Mouse (Mus musculus) liver, embryonic 14.5 days (tissue): ENCODE data around the gene Cldn2. TPM values are rescaled to one million over a fixed set of nuclear protein-coding genes. Genes with fewer than 3 reads are reported as not detected.

ENCODE experiments used
- ATAC-seq: fragments of 200-750 bp; cut with Nextera tagmentation; 2 replicates; pipeline ENCODE4 v1.8.0; 2017; ENCODE audit warnings: moderate number of reproducible peaks, mild to moderate bottlenecking, moderate library complexity; ENCODE audit not compliant: insufficient read depth
- DNase-seq, 3 experiments: peaks; one replicate each; pipeline ENCODE4 v3.0.0-alpha.2; 2012 to 2013; ENCODE audit warnings: low read depth in 3 of 3, low spot score in 3 of 3
- H3K27ac ChIP-seq: fragments of 300-500 bp; sonication (generic); 2 replicates; pipeline ENCODE4 v1.5.1; 2014; ENCODE audit warnings: moderate library complexity, mild to moderate bottlenecking, control low read depth, inconsistent platforms
- H3K27me3 ChIP-seq: fragments of 300-500 bp; sonication (generic); 2 replicates; pipeline ENCODE4 v1.6.1; 2014; ENCODE audit warnings: mild to moderate bottlenecking, low read length, moderate library complexity; ENCODE audit not compliant: control insufficient read depth, insufficient read depth
- H3K36me3 ChIP-seq: fragments of 300-500 bp; sonication (generic); replicated peaks from 2 replicates; pipeline ENCODE4 v1.6.1; 2014; ENCODE audit warnings: low read depth; ENCODE audit not compliant: control insufficient read depth, insufficient read depth
- H3K4me1 ChIP-seq, 2 experiments: fragments of 200-500 bp in 1 of 2; fragments of 300-500 bp in 1 of 2; sonication (generic) in 1 of 2; replicated peaks; 2 replicates each; pipeline ENCODE4 v1.6.1; 2012 to 2014; ENCODE audit warnings: antibody characterized with exemption in 1 of 2, inconsistent platforms in 1 of 2, low read length in 1 of 2; ENCODE audit not compliant: control insufficient read depth in 2 of 2, insufficient read depth in 2 of 2
- H3K4me2 ChIP-seq: fragments of 300-500 bp; sonication (generic); 2 replicates; pipeline ENCODE4 v1.6.1; 2014; ENCODE audit warnings: low read depth, mild to moderate bottlenecking, control low read depth, moderate library complexity
- H3K4me3 ChIP-seq, 2 experiments: fragments of 200-500 bp in 1 of 2; fragments of 300-500 bp in 1 of 2; sonication (generic) in 1 of 2; 2 replicates each; pipeline ENCODE4 v1.5.1; 2012 to 2014; ENCODE audit warnings: low read depth in 2 of 2, low read length in 2 of 2, mild to moderate bottlenecking in 2 of 2, control low read depth in 1 of 2, inconsistent platforms in 1 of 2, moderate library complexity in 1 of 2; ENCODE audit not compliant: insufficient read depth in 1 of 2
- H3K9ac ChIP-seq: fragments of 300-500 bp; sonication (generic); replicated peaks from 2 replicates; pipeline ENCODE4 v1.6.1; 2014; ENCODE audit warnings: mild to moderate bottlenecking, control low read depth, moderate library complexity
- H3K9me3 ChIP-seq: fragments of 300-500 bp; sonication (generic); 2 replicates; pipeline ENCODE4 v1.6.1; 2016; ENCODE audit warnings: low read length, mixed read lengths; ENCODE audit not compliant: control insufficient read depth
- CTCF ChIP-seq: IDR thresholded peaks from 2 replicates; pipeline ENCODE4 v1.5.1; 2016; ENCODE audit warnings: antibody characterized with exemption, low read depth, control low read depth
- EP300 ChIP-seq: IDR thresholded peaks from 2 replicates; pipeline ENCODE4 v1.6.1; 2016; ENCODE audit warnings: antibody characterized with exemption, low read depth
- WGBS: fragments of 180-500 bp; shearing (Covaris S2); extraction: QIAGEN DNeasy Blood & Tissue Kit; methylation state at CpG from one replicate; pipeline ENCODE4 v1.1.7; 2014; ENCODE audit not compliant: insufficient replicate concordance; 5-methylcytosine and 5-hydroxymethylcytosine counted together
- polyA plus RNA-seq, 2 experiments: library from polyadenylated mRNA; depleted of rRNA in 1 of 2; stranded (reverse) in 1 of 2; unstranded in 1 of 2; fragments of >200 nt; fragmentation: Nextera tagmentation in 1 of 2; extraction: Ambion mirVana in 1 of 2; gene quantifications; 2 replicates each; pipeline versions ENCODE4 v1.2.1 to v1.2.3; 2012 to 2014

Gene Cldn2
- polyA plus RNA-seq, 2 experiments: 0.11 to 0.18 TPM

DNA sequence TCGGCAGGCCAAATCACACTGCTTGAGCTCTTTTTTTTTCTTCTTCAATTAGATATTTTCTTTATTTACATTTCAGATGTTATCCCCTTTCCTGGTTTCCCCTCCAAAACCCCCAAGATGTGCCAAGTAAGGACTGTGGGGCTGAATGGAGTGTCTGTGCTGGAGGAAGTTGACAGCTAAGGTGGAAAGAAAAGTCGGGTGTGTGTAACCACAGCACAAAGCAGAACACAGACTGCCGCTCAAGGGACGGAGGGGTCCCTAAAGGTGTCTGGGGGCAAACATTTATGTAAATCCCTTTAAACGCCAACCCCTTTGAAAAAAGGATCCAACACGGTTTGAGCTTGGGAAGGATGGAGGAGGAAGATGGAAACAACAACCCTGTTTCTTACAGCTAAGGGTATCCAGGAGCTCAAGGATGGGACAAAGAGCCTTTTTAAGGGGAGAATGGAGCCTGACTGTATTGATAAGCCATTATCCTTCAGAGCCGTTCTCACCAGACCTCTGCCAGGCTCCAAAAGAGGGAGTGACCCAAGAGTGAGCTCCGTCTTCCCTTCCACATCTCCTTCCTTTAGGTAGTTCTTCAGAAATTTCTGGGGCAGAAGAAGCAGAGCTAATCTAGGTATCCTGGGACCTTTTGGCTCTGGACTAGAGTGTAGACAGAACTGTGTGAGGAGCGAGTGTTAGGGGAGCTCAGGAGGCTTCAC, 12.8 kb downstream of the Cldn2 start:
- Histone ChIP-seq H3K4me3 (no peak overlapping the region), H3K27ac (no peak overlapping the region; the same call in 1 of the 2 replicates), H3K36me3 (no peaks in the 10 kb centered on the region), H3K4me1 (peaks cover 10 to 31% of the 10 kb centered on the region in 2 experiments), H3K9ac (no peak overlapping the region), H3K9me3 (no peaks in the 10 kb centered on the region), H3K27me3 (no peaks in the 10 kb centered on the region), H3K4me2 (peak overlapping the region; percentile 54)
- 31% methylated on average over 9 of the region's 9 CpGs for WGBS
- ATAC-seq: peak; percentile 77
- DNase-seq: no peak
- TF ChIP-seq CTCF: no peak
- TF ChIP-seq EP300: no peak

DNA sequence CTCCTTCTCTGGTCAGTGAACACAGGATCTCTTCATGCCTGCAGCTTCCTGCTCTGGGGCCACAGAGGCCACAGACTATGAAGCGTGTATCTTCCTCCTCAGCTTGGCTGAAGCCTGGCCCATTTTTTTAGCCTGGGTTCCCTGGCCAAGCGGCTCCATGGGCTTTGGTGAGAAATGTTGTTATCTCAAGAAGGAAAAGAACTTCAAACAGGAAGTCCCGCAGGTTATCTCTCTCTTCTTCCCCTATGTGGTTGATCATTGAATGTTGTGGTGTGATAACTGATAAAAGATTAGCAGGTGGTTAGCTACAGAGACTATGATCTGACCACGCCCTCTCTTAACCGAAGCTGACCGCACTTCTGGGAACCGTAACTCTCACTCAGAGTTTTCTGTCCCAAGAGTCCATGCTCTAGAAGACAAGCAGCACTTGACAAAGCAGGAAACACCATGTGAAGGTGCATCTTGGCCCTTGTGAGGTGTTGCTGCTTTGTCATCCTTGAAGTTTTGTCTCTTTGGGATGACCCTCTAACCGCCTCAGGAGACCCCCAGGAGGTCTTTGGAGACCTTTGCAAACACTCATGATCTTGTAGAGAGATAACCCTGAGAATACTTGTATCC, 13.5 kb downstream of the Cldn2 start:
- ATAC-seq (peak; percentile 88), DNase-seq (peak; percentile 33 to 54 (median 36))
- no peak overlapping the region for H3K9ac ChIP-seq
- no peaks in the 10 kb centered on the region for H3K9me3 ChIP-seq
- no peaks in the 10 kb centered on the region for H3K36me3 ChIP-seq
- WGBS: 30% methylated on average over 8 of the region's 8 CpGs
- TF ChIP-seq CTCF (no peak), EP300 (peak; percentile 80)
- H3K4me1 ChIP-seq: peaks cover 10 to 31% of the 10 kb centered on the region in 2 experiments
- H3K4me2 ChIP-seq: peak overlapping the region; percentile 54
- H3K27ac ChIP-seq: peak overlapping the region; percentile 27
- H3K27me3 ChIP-seq: no peaks in the 10 kb centered on the region
- H3K4me3 ChIP-seq: no peak overlapping the region; a peak in 1 of 4 replicates

DNA sequence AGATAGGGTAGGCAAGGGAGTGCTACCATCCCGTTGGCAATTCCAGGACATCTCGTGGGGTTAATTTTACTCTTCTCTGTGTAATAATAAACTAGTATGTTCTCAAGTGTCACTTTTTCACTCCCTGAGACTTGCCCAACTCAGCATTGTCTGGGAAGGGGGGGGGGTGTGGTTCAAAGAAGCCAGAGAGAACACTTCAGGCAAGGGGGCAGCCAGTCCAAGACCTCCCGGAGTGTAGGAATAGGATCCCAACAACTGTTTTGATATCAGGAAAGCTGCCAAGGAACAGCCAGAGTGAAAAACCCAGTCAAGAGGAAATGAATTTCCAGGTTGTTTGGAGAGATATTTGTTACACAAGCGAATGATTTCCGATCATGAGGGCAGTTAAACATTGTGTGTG, 14.6 kb downstream of the Cldn2 start:
- no peak for TF ChIP-seq EP300
- no peak for TF ChIP-seq CTCF
- Histone ChIP-seq H3K4me2 (no peak overlapping the region), H3K9me3 (no peaks in the 10 kb centered on the region), H3K4me3 (no peak overlapping the region), H3K9ac (no peak overlapping the region), H3K27ac (no peak overlapping the region), H3K4me1 (peaks cover 10 to 31% of the 10 kb centered on the region in 2 experiments), H3K27me3 (no peaks in the 10 kb centered on the region), H3K36me3 (no peaks in the 10 kb centered on the region)
- 50% methylated on average over 5 of the region's 5 CpGs for WGBS
- ATAC-seq (no peak), DNase-seq (no peak)

DNA sequence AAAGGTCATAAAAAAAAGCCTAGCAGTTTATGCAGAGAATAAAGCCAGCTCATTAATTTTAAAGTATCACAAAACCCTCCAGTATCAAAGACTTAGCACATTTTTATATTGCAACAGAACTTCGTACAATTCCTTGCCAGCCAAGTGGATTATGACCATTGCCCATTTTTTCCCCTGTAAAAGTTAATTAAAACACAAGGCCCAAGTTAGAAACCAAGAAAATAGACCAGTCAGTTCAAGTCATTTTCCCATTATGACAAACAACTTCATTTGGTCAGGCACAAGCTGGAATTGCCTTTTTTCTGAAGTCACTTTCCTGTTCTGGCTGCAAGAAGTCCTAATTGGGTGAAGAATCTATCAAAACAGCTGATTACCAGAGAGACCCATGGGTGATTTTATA, 24.8 kb downstream of the Cldn2 start:
- 79% methylated on average over 1 of the region's 1 CpGs for WGBS
- H3K27ac ChIP-seq: no peak overlapping the region
- DNase-seq: no peak
- peaks cover 0 to 3% of the 10 kb centered on the region in 2 experiments; a peak in 1 of 4 replicates for H3K4me1 ChIP-seq
- TF ChIP-seq CTCF (no peak), EP300 (no peak)
- H3K27me3 ChIP-seq: no peaks in the 10 kb centered on the region
- no peak overlapping the region for H3K9ac ChIP-seq
- H3K4me3 ChIP-seq: no peak overlapping the region
- ATAC-seq: no peak
- H3K9me3 ChIP-seq: no peaks in the 10 kb centered on the region
- no peaks in the 10 kb centered on the region for H3K36me3 ChIP-seq
- H3K4me2 ChIP-seq: no peak overlapping the region

DNA sequence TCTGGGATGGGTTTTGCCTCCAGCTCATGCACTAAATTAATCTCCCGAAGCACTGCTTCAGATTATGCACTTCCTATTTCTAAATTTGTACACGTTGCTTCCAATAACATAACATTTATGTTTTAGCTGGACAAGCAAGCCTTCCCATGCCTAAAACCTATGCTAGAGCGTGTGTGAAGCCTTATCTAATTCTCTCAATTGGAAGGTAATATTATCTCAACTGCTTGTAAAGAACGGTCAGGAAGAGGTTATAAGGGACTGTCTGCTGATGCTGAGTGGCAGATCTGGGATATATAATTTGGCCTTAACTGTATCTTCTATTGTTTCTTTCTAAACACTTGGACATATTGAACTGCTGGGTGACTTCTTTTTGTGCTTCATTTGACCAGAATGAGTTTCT, 26.3 kb downstream of the Cldn2 start:
- no peak for DNase-seq
- H3K27ac ChIP-seq: no peak overlapping the region
- no peak overlapping the region for H3K9ac ChIP-seq
- no peaks in the 10 kb centered on the region for H3K36me3 ChIP-seq
- no peak for ATAC-seq
- no peaks in the 10 kb centered on the region for H3K27me3 ChIP-seq
- H3K4me1 ChIP-seq: peaks cover 0 to 3% of the 10 kb centered on the region in 2 experiments; a peak in 1 of 4 replicates
- no peak overlapping the region for H3K4me2 ChIP-seq
- TF ChIP-seq EP300 (no peak), CTCF (no peak)
- H3K9me3 ChIP-seq: no peaks in the 10 kb centered on the region
- WGBS: 40% methylated on average over 4 of the region's 4 CpGs
- H3K4me3 ChIP-seq: no peak overlapping the region
